Mouse (Mus musculus): ENCODE measurements around the gene Sorcs1.

GRCm38 (mm10) chr19:50652750-50653149 lies 25.7 kb downstream of the Sorcs1 start:
- TF ChIP-seq POLR2A (IDR thresholded peaks at IDR 0.05; ENCODE audit: insufficient read length, low read depth) (no peak), E2F4 (IDR thresholded peaks at IDR 0.05; ENCODE audit: insufficient read depth) (no peak), MAX (IDR thresholded peaks at IDR 0.05; ENCODE audit: low read depth) (no peak), USF1 (IDR thresholded peaks at IDR 0.05; ENCODE audit: low read depth) (no peak)

Measured in myocyte (in vitro differentiated cells).